Mouse (Mus musculus) forebrain, embryonic 10.5 days (tissue): ENCODE results near the gene Tbcel. TPM values are rescaled to one million over a fixed set of nuclear protein-coding genes. Genes with fewer than 3 reads are reported as not detected.
A peak's percentile ranks its signal among the peaks of the same experiment; 100 is the strongest.

ENCODE experiments used
- DNase-seq: peaks from one replicate; pipeline ENCODE4 v3.0.0-alpha.2; 2017; ENCODE audit warnings: low spot score; ENCODE audit errors: extremely low spot score
- H3K27ac ChIP-seq: fragments of 300-500 bp; sonication (generic); 2 replicates; pipeline ENCODE4 v1.5.1; 2016; ENCODE audit warnings: mild to moderate bottlenecking
- H3K27me3 ChIP-seq: fragments of 300-500 bp; sonication (generic); 2 replicates; pipeline ENCODE4 v1.6.1; 2016; ENCODE audit warnings: mild to moderate bottlenecking; ENCODE audit not compliant: poor library complexity, severe bottlenecking
- H3K36me3 ChIP-seq: fragments of 300-500 bp; sonication (generic); replicated peaks from 2 replicates; pipeline ENCODE4 v1.6.1; 2016; ENCODE audit warnings: mild to moderate bottlenecking, moderate library complexity
- H3K4me1 ChIP-seq: fragments of 300-500 bp; sonication (generic); 2 replicates; pipeline ENCODE4 v1.6.1; 2016
- H3K4me3 ChIP-seq: fragments of 300-500 bp; sonication (generic); 2 replicates; pipeline ENCODE4 v1.5.1; 2016; ENCODE audit warnings: mild to moderate bottlenecking, moderate library complexity
- H3K9me3 ChIP-seq: fragments of 300-500 bp; sonication (generic); 2 replicates; pipeline ENCODE4 v1.6.1; 2016; ENCODE audit warnings: mild to moderate bottlenecking, moderate library complexity
- WGBS: fragments of 180-500 bp; shearing (Covaris S2); methylation state at CpG from one replicate; pipeline ENCODE4 v1.1.7; 2016; 5-methylcytosine and 5-hydroxymethylcytosine counted together
- polyA plus RNA-seq: library from polyadenylated mRNA; unstranded; fragments of >200 nt; fragmentation: Nextera tagmentation; extraction: Ambion mirVana; gene quantifications from 2 replicates; pipeline ENCODE4 v1.2.1, GENCODE M21; 2016

Gene Tbcel
- polyA plus RNA-seq, 1 experiment from 2014 or later: 3.7 TPM

GRCm38 (mm10) chr9:42460353-42460752, 47.3 kb downstream of the Tbcel start:
- H3K9me3 ChIP-seq: no peaks in the 10 kb centered on the region
- DNase-seq: no peak
- H3K4me1 ChIP-seq: peaks cover 18% of the 10 kb centered on the region
- peaks cover 6% of the 10 kb centered on the region for H3K36me3 ChIP-seq
- no peak overlapping the region for H3K27ac ChIP-seq
- no peak overlapping the region for H3K4me3 ChIP-seq
- H3K27me3 ChIP-seq: no peaks in the 10 kb centered on the region
- WGBS: 90% methylated on average over 10 of the region's 10 CpGs

GRCm38 (mm10) chr9:42459736-42460135, 47.9 kb downstream of the Tbcel start:
- DNase-seq: no peak
- Histone ChIP-seq H3K4me3 (no peak overlapping the region), H3K27me3 (no peaks in the 10 kb centered on the region), H3K4me1 (peaks cover 18% of the 10 kb centered on the region), H3K36me3 (peaks cover 6% of the 10 kb centered on the region), H3K9me3 (no peaks in the 10 kb centered on the region), H3K27ac (no peak overlapping the region)
- WGBS: 93% methylated on average over 6 of the region's 6 CpGs

GRCm38 (mm10) chr9:42458741-42459515, 48.7 kb downstream of the Tbcel start:
- Histone ChIP-seq H3K4me3 (no peak overlapping the region), H3K4me1 (peaks cover 18% of the 10 kb centered on the region), H3K27me3 (no peaks in the 10 kb centered on the region), H3K9me3 (no peaks in the 10 kb centered on the region), H3K27ac (no peak overlapping the region), H3K36me3 (peaks cover 6% of the 10 kb centered on the region)
- DNase-seq: no peak
- 81% methylated on average over 9 of the region's 9 CpGs for WGBS

GRCm38 (mm10) chr9:42457501-42457900, 50.1 kb downstream of the Tbcel start:
- Histone ChIP-seq H3K9me3 (no peaks in the 10 kb centered on the region), H3K36me3 (peaks cover 6% of the 10 kb centered on the region), H3K27ac (no peak overlapping the region), H3K4me3 (no peak overlapping the region), H3K27me3 (no peaks in the 10 kb centered on the region), H3K4me1 (peaks cover 11% of the 10 kb centered on the region; the same call in 1 of the 2 replicates)
- no peak for DNase-seq
- 92% methylated on average over 8 of the region's 8 CpGs for WGBS

- DNase-seq: no peak
- Histone ChIP-seq H3K9me3 (no peaks in the 10 kb centered on the region), H3K36me3 (peaks cover 30% of the 10 kb centered on the region), H3K27me3 (no peaks in the 10 kb centered on the region), H3K4me1 (0 out of 2 replicates have a peak, but pooled peaks cover 3% of the 10 kb centered on the region), H3K4me3 (no peak overlapping the region), H3K27ac (no peak overlapping the region)
- 96% methylated on average over 8 of the region's 8 CpGs for WGBS
These were observed 53.2 kb downstream of the Tbcel start for GRCm38 (mm10) chr9:42454364-42454763.

- DNase-seq: no peak
- Histone ChIP-seq H3K36me3 (peaks cover 60% of the 10 kb centered on the region), H3K27me3 (no peaks in the 10 kb centered on the region), H3K9me3 (no peaks in the 10 kb centered on the region), H3K27ac (no peak overlapping the region), H3K4me1 (no peaks in the 10 kb centered on the region), H3K4me3 (no peak overlapping the region)
- 94% methylated on average over 6 of the region's 6 CpGs for WGBS
These were observed 58.6 kb downstream of the Tbcel start for GRCm38 (mm10) chr9:42449043-42449442.

- no peak for DNase-seq
- WGBS: 94% methylated on average over 8 of the region's 8 CpGs
- peaks cover 74% of the 10 kb centered on the region for H3K36me3 ChIP-seq
These were observed 65.5 kb downstream of the Tbcel start for GRCm38 (mm10) chr9:42442100-42442499.

GRCm38 (mm10) chr9:42441234-42441633, 66.4 kb downstream of the Tbcel start:
- Histone ChIP-seq H3K27ac (no peak overlapping the region), H3K4me3 (no peak overlapping the region), H3K27me3 (no peaks in the 10 kb centered on the region), H3K36me3 (peaks cover 82% of the 10 kb centered on the region), H3K9me3 (no peaks in the 10 kb centered on the region), H3K4me1 (peaks cover 25% of the 10 kb centered on the region)
- WGBS: 100% methylated on average over 2 of the region's 2 CpGs
- DNase-seq: no peak

More at GRCm38 (mm10) chr9:42442100-42442499, 65.5 kb downstream of the Tbcel start:
- Histone ChIP-seq H3K27me3 (no peaks in the 10 kb centered on the region), H3K4me3 (no peak overlapping the region), H3K27ac (no peak overlapping the region), H3K9me3 (no peaks in the 10 kb centered on the region), H3K4me1 (peaks cover 25% of the 10 kb centered on the region)

- no peaks in the 10 kb centered on the region for H3K9me3 ChIP-seq
- H3K4me1 ChIP-seq: peaks cover 25% of the 10 kb centered on the region
- 23% methylated on average over 4 of the region's 4 CpGs for WGBS
- peak overlapping the region; percentile 63; the same call in 1 of the 2 replicates for H3K27ac ChIP-seq
- H3K36me3 ChIP-seq: peaks cover 87% of the 10 kb centered on the region
- H3K27me3 ChIP-seq: no peaks in the 10 kb centered on the region
- H3K4me3 ChIP-seq: no peak overlapping the region
- peak; percentile 28 for DNase-seq
These were observed 68.2 kb downstream of the Tbcel start for GRCm38 (mm10) chr9:42439446-42439845.

GRCm38 (mm10) chr9:42432155-42432554, 75.5 kb downstream of the Tbcel start:
- H3K36me3 ChIP-seq: peaks cover 85% of the 10 kb centered on the region
- H3K9me3 ChIP-seq: no peaks in the 10 kb centered on the region
- 89% methylated on average over 2 of the region's 2 CpGs for WGBS
- peaks cover 5% of the 10 kb centered on the region; the same call in 1 of the 2 replicates for H3K4me1 ChIP-seq
- no peak for DNase-seq
- no peak overlapping the region for H3K27ac ChIP-seq
- no peaks in the 10 kb centered on the region for H3K27me3 ChIP-seq
- no peak overlapping the region for H3K4me3 ChIP-seq

GRCm38 (mm10) chr9:42431606-42432005, 76.0 kb downstream of the Tbcel start:
- WGBS: 93% methylated on average over 2 of the region's 2 CpGs
- Histone ChIP-seq H3K4me1 (peaks cover 10% of the 10 kb centered on the region), H3K36me3 (peaks cover 79% of the 10 kb centered on the region), H3K27me3 (no peaks in the 10 kb centered on the region), H3K4me3 (no peak overlapping the region), H3K27ac (no peak overlapping the region), H3K9me3 (no peaks in the 10 kb centered on the region)
- DNase-seq: no peak

- 85% methylated on average over 12 of the region's 12 CpGs for WGBS
- Histone ChIP-seq H3K4me3 (no peak overlapping the region), H3K27me3 (no peaks in the 10 kb centered on the region), H3K9me3 (no peaks in the 10 kb centered on the region), H3K27ac (no peak overlapping the region; the same call in 1 of the 2 replicates), H3K4me1 (peaks cover 14% of the 10 kb centered on the region), H3K36me3 (peaks cover 63% of the 10 kb centered on the region)
- no peak for DNase-seq
These were observed 79.3 kb downstream of the Tbcel start for GRCm38 (mm10) chr9:42428060-42428924.
